In the genomic region with DNA sequence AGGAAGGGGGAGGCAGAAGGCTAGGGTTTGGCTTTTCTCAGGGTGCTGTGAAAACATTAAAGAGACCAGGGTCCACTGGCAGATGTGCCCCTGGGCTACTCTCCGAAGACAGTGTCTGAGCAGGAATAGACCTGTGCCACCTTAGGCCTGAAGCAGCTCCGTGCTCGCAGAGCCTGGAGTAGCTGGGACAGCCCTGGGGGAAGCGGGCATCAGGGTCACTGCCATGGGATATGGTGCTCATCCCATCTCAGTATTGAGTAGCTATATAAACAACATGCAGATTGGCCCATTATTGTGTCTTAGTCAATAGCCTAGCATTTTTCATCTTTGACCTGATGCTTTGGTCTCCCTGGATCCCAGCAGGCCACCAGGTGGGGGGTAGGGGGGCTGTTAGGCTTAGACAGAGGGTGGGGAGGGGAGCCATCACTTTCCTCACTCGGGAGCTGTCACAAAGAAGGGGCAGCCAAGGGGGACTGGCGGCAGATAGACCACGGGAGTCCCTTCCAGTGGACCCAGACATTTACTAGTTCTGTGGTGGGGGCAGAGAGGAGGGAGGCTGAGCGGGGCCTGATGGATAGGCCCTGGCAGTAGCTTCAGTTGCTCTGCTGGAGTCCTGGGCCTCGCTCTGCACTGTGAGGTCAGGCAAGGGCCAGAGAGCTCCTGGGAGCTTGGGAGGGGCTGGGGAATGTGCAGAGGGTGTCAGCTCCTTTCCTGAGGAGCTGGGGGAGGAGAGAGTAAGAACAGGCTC, we compare ENCODE assay signal across 12 mouse cellular contexts. TPM values are rescaled to one million over a fixed set of nuclear protein-coding genes. Genes with fewer than 3 reads are reported as not detected.
A peak's percentile ranks its signal among the peaks of the same experiment; 100 is the strongest.
DNase-seq lines count a peak whose midpoint lies in the region; ATAC-seq and TF ChIP-seq lines count a peak whose summit lies in the region.
"Had no signal": no experiment of that assay in that cellular context is flagged by ENCODE, and none has a peak within 500 bp of the region (broad histone marks: within the 10 kb centered on the region; RNA-seq: fewer than 3 reads in every experiment).

No protein-coding gene starts in this region.

- peak; percentile 59; the same call in 1 of the 2 replicates for ATAC-seq in lung, embryonic 14.5 days (ENCODE audit: insufficient read depth)
- peak; percentile 62; the same call in 1 of the 2 replicates for ATAC-seq in embryonic facial prominence, embryonic 14.5 days (ENCODE audit: low read depth)
- ATAC-seq in midbrain, embryonic 13.5 days, result 0 out of 2 replicates have a peak, but pooled peaks have one; percentile 31
- ATAC-seq in stomach, postnatal 0 days (ENCODE audit: low FRiP score, low TSS enrichment), result peak; percentile 33; the same call in 1 of the 2 replicates

- H3K4me3 ChIP-seq in lung, embryonic 14.5 days (ENCODE audit: low read depth, low read length), result no peak overlapping the region
- no peak overlapping the region for H3K4me3 ChIP-seq in embryonic facial prominence, embryonic 14.5 days (ENCODE audit: low read depth, low read length)
- no peak overlapping the region for H3K4me3 ChIP-seq in midbrain, embryonic 13.5 days (replicated peaks)
- H3K4me3 ChIP-seq in stomach, postnatal 0 days (ENCODE audit: low read depth, low read length), result no peak overlapping the region
- H3K4me3 ChIP-seq: liver, embryonic 15.5 days had no signal

- no peak overlapping the region for H3K9ac ChIP-seq in lung, embryonic 14.5 days
- H3K9ac ChIP-seq in embryonic facial prominence, embryonic 14.5 days (ENCODE audit: low read depth, low read length), result no peak overlapping the region
- H3K9ac ChIP-seq in midbrain, embryonic 13.5 days (replicated peaks), result no peak overlapping the region
- H3K9ac ChIP-seq in stomach, postnatal 0 days (ENCODE audit: low read length), result no peak overlapping the region
- H3K9ac ChIP-seq: liver, embryonic 15.5 days had no signal

- H3K27me3 ChIP-seq in lung, embryonic 14.5 days (ENCODE audit: insufficient read depth, low read length), result no peaks in the 10 kb centered on the region; the same call in 1 of the 2 replicates
- H3K27me3 ChIP-seq in embryonic facial prominence, embryonic 14.5 days (replicated peaks; ENCODE audit: control insufficient read depth, insufficient read depth, low read length), result no peaks in the 10 kb centered on the region
- peaks cover 57% of the 10 kb centered on the region for H3K27me3 ChIP-seq in midbrain, embryonic 13.5 days
- H3K27me3 ChIP-seq in stomach, postnatal 0 days (ENCODE audit: control insufficient read depth, insufficient read depth, low read length), result no peaks in the 10 kb centered on the region
- H3K27me3 ChIP-seq: liver, embryonic 15.5 days had no signal

- peaks cover 17% of the 10 kb centered on the region for H3K4me1 ChIP-seq in lung, embryonic 14.5 days (ENCODE audit: insufficient read depth)
- H3K4me1 ChIP-seq in embryonic facial prominence, embryonic 14.5 days (ENCODE audit: control insufficient read depth, insufficient read depth, low read length), result peaks cover 37% of the 10 kb centered on the region
- H3K4me1 ChIP-seq in midbrain, embryonic 13.5 days (replicated peaks), result peaks cover 32% of the 10 kb centered on the region
- peaks cover 9% of the 10 kb centered on the region for H3K4me1 ChIP-seq in stomach, postnatal 0 days (replicated peaks; ENCODE audit: control insufficient read depth, insufficient read depth)
- H3K4me1 ChIP-seq: liver, embryonic 15.5 days had no signal

- DNase-seq in lung, embryonic 14.5 days, result no peak
- DNase-seq in lung, postnatal 10 days, result no peak
- peak; percentile 56 for DNase-seq in embryonic facial prominence, embryonic 14.5 days (ENCODE audit: low spot score)
- DNase-seq in stomach, postnatal 0 days (ENCODE audit: low spot score), result peak; percentile 49
- DNase-seq in cerebellum, adult 9-11 months, result no peak
- DNase-seq in cerebellum, adult 9-10 months, result no peak
- DNase-seq: adrenal gland, postnatal 10 days; cerebellum, adult 2 months; right cerebral cortex, postnatal 25 days; thymus, adult 2 months had no signal

- no peak overlapping the region for H3K27ac ChIP-seq in lung, embryonic 14.5 days (ENCODE audit: low read depth)
- H3K27ac ChIP-seq in embryonic facial prominence, embryonic 14.5 days (replicated peaks; ENCODE audit: low read depth, low read length), result no peak overlapping the region
- H3K27ac ChIP-seq in midbrain, embryonic 13.5 days, result no peak overlapping the region
- H3K27ac ChIP-seq in stomach, postnatal 0 days (replicated peaks), result peak overlapping the region; percentile 69
- H3K27ac ChIP-seq: liver, embryonic 15.5 days had no signal

- H3K4me2 ChIP-seq in lung, embryonic 14.5 days, result no peak overlapping the region
- no peak overlapping the region for H3K4me2 ChIP-seq in embryonic facial prominence, embryonic 14.5 days (ENCODE audit: low read depth, low read length)
- H3K4me2 ChIP-seq in midbrain, embryonic 13.5 days (replicated peaks), result no peak overlapping the region
- H3K4me2 ChIP-seq in stomach, postnatal 0 days (replicated peaks; ENCODE audit: low read depth), result no peak overlapping the region
- H3K4me2 ChIP-seq: liver, embryonic 15.5 days had no signal

- no peaks in the 10 kb centered on the region for H3K36me3 ChIP-seq in lung, embryonic 14.5 days (ENCODE audit: insufficient read depth)
- H3K36me3 ChIP-seq in embryonic facial prominence, embryonic 14.5 days (ENCODE audit: control insufficient read depth, insufficient read depth, low read length), result no peaks in the 10 kb centered on the region
- no peaks in the 10 kb centered on the region for H3K36me3 ChIP-seq in midbrain, embryonic 13.5 days
- H3K36me3 ChIP-seq in stomach, postnatal 0 days (ENCODE audit: control insufficient read depth, insufficient read depth, low read length), result no peaks in the 10 kb centered on the region
- H3K36me3 ChIP-seq: liver, embryonic 15.5 days had no signal

- WGBS in lung, embryonic 14.5 days, result 49% methylated on average over 9 of the region's 9 CpGs
- 40% methylated on average over 9 of the region's 9 CpGs for WGBS in embryonic facial prominence, embryonic 14.5 days
- 39% methylated on average over 9 of the region's 9 CpGs for WGBS in midbrain, embryonic 13.5 days
- 64% methylated on average over 9 of the region's 9 CpGs for WGBS in stomach, postnatal 0 days

- TF ChIP-seq EP300 in stomach, postnatal 0 days (optimal IDR thresholded peaks at IDR 0.05), result no peak

- no peak for TF ChIP-seq CTCF in lung, embryonic 14.5 days (IDR thresholded peaks at IDR 0.05; ENCODE audit: low read depth)
- no peak for TF ChIP-seq CTCF in stomach, postnatal 0 days (IDR thresholded peaks at IDR 0.05; ENCODE audit: low read depth)

- no peaks in the 10 kb centered on the region for H3K9me3 ChIP-seq in lung, embryonic 14.5 days (ENCODE audit: low read depth, low read length)
- H3K9me3 ChIP-seq in embryonic facial prominence, embryonic 14.5 days (ENCODE audit: control insufficient read depth, low read length), result no peaks in the 10 kb centered on the region
- H3K9me3 ChIP-seq in midbrain, embryonic 13.5 days, result no peaks in the 10 kb centered on the region
- H3K9me3 ChIP-seq in stomach, postnatal 0 days (ENCODE audit: control insufficient read depth, low read length), result no peaks in the 10 kb centered on the region
- H3K9me3 ChIP-seq: liver, embryonic 15.5 days had no signal

RNA-seq across cellular contexts. Expression of a gene that starts 49.7 kb away (rescaled TPM):
- polyA plus RNA-seq in lung, embryonic 14.5 days (2014; fragmentation: Nextera tagmentation; extraction: Ambion mirVana), result 29.7 and 30.9 TPM in 2 replicates
- 23.4 and 26.8 TPM in 2 replicates for polyA plus RNA-seq in embryonic facial prominence, embryonic 14.5 days (2014; fragmentation: Nextera tagmentation; extraction: Ambion mirVana)
- polyA plus RNA-seq in midbrain, embryonic 13.5 days (2015; fragmentation: Nextera tagmentation; extraction: Ambion mirVana), result 20.3 and 24.1 TPM in 2 replicates
- 15.1 and 16.0 TPM in 2 replicates for polyA plus RNA-seq in stomach, postnatal 0 days (2015; fragmentation: Nextera tagmentation; extraction: Ambion mirVana)

RNA-seq across cellular contexts. Expression of a gene that starts 49.8 kb away (rescaled TPM):
- polyA plus RNA-seq in lung, embryonic 14.5 days (2014; fragmentation: Nextera tagmentation; extraction: Ambion mirVana), result 37.9 and 40.4 TPM in 2 replicates
- polyA plus RNA-seq in embryonic facial prominence, embryonic 14.5 days (2014; fragmentation: Nextera tagmentation; extraction: Ambion mirVana), result 37.3 and 39.7 TPM in 2 replicates
- 83.1 and 86.8 TPM in 2 replicates for polyA plus RNA-seq in midbrain, embryonic 13.5 days (2015; fragmentation: Nextera tagmentation; extraction: Ambion mirVana)
- 23.6 and 24.0 TPM in 2 replicates for polyA plus RNA-seq in stomach, postnatal 0 days (2015; fragmentation: Nextera tagmentation; extraction: Ambion mirVana)

Comparison
In these comparisons a context has a peak if more than half of its experiments do, and no peak if none do; other contexts are left out.
1. DNase-seq: peak in embryonic facial prominence, embryonic 14.5 days (single experiment) and stomach, postnatal 0 days (single experiment); none in lung, embryonic 14.5 days (single experiment), lung, postnatal 10 days (single experiment), cerebellum, adult 9-11 months (single experiment) and cerebellum, adult 9-10 months (single experiment).
2. Peak in every context shown above with its lines, with median percentiles within 50 percentile points of each other: ATAC-seq.